8 mouse cellular contexts compared by ENCODE assay signal in genomic region chr15:98897495-98897894, GRCm38 (mm10). TPM values are rescaled to one million over a fixed set of nuclear protein-coding genes. Genes with fewer than 3 reads are reported as not detected.
DNase-seq lines count a peak whose midpoint lies in the region; ATAC-seq and TF ChIP-seq lines count a peak whose summit lies in the region.

No protein-coding gene starts in this region.

- peaks cover 86% of the 10 kb centered on the region for H3K27me3 ChIP-seq in midbrain, embryonic 10.5 days (ENCODE audit: low read depth, poor library complexity, severe bottlenecking)
- H3K27me3 ChIP-seq in midbrain, postnatal 0 days (ENCODE audit: insufficient read depth, low read length) = peaks cover 54% of the 10 kb centered on the region
- peaks cover 65% of the 10 kb centered on the region for H3K27me3 ChIP-seq in heart, embryonic 16.5 days (ENCODE audit: control insufficient read depth, insufficient read depth, low read length)
- peaks cover 69% of the 10 kb centered on the region for H3K27me3 ChIP-seq in limb, embryonic 11.5 days (ENCODE audit: control insufficient read depth, insufficient read depth, low read length)
- peaks cover 82% of the 10 kb centered on the region for H3K27me3 ChIP-seq in neural tube, embryonic 12.5 days (replicated peaks)

- 0 out of 2 replicates have a peak overlapping the region, but pooled peaks have one; percentile 6 for H3K27ac ChIP-seq in midbrain, embryonic 10.5 days (replicated peaks)
- H3K27ac ChIP-seq in midbrain, postnatal 0 days (ENCODE audit: low read depth, low read length) = no peak overlapping the region
- no peak overlapping the region for H3K27ac ChIP-seq in heart, embryonic 16.5 days (ENCODE audit: low read length)
- H3K27ac ChIP-seq in limb, embryonic 11.5 days (replicated peaks; ENCODE audit: low read depth, low read length) = no peak overlapping the region
- no peak overlapping the region for H3K27ac ChIP-seq in neural tube, embryonic 12.5 days

- peaks cover 54% of the 10 kb centered on the region for H3K4me1 ChIP-seq in midbrain, embryonic 10.5 days
- H3K4me1 ChIP-seq in midbrain, postnatal 0 days (ENCODE audit: insufficient read depth, low read length) = peaks cover 25% of the 10 kb centered on the region
- peaks cover 33% of the 10 kb centered on the region for H3K4me1 ChIP-seq in heart, embryonic 16.5 days (ENCODE audit: control insufficient read depth, insufficient read depth, low read length)
- H3K4me1 ChIP-seq in limb, embryonic 11.5 days (ENCODE audit: control insufficient read depth, insufficient read depth, low read length) = peaks cover 25% of the 10 kb centered on the region
- peaks cover 33% of the 10 kb centered on the region for H3K4me1 ChIP-seq in neural tube, embryonic 12.5 days

- TF ChIP-seq CTCF in midbrain, postnatal 0 days (IDR thresholded peaks at IDR 0.05) = no peak

- no peak for ATAC-seq in midbrain, postnatal 0 days (ENCODE audit: low FRiP score)
- 0 out of 2 replicates have a peak, but pooled peaks have one; percentile 20 for ATAC-seq in heart, embryonic 16.5 days (replicated peaks; ENCODE audit: extremely low read depth, insufficient read depth, low FRiP score)
- ATAC-seq in limb, embryonic 11.5 days (ENCODE audit: insufficient number of reproducible peaks, low FRiP score, low TSS enrichment, low read depth) = no peak
- no peak for ATAC-seq in neural tube, embryonic 12.5 days (ENCODE audit: low FRiP score, low read depth)

- 2% methylated on average over 10 of the region's 10 CpGs for WGBS in midbrain, embryonic 10.5 days
- WGBS in midbrain, postnatal 0 days = 8% methylated on average over 10 of the region's 10 CpGs
- 12% methylated on average over 10 of the region's 10 CpGs for WGBS in heart, embryonic 16.5 days
- 0% methylated on average over 10 of the region's 10 CpGs for WGBS in limb, embryonic 11.5 days
- WGBS in neural tube, embryonic 12.5 days = 1% methylated on average over 10 of the region's 10 CpGs

- no peaks in the 10 kb centered on the region for H3K36me3 ChIP-seq in midbrain, embryonic 10.5 days
- H3K36me3 ChIP-seq in midbrain, postnatal 0 days (ENCODE audit: insufficient read depth, low read length) = no peaks in the 10 kb centered on the region; the same call in 1 of the 2 replicates
- no peaks in the 10 kb centered on the region for H3K36me3 ChIP-seq in heart, embryonic 16.5 days (ENCODE audit: control insufficient read depth, insufficient read depth)
- no peaks in the 10 kb centered on the region for H3K36me3 ChIP-seq in limb, embryonic 11.5 days (ENCODE audit: control insufficient read depth, insufficient read depth, low read length)
- 0 out of 2 replicates have a peak, but pooled peaks cover under 1% of the 10 kb centered on the region for H3K36me3 ChIP-seq in neural tube, embryonic 12.5 days

- H3K4me2 ChIP-seq in midbrain, postnatal 0 days (ENCODE audit: low read depth, low read length, poor library complexity, severe bottlenecking) = no peak overlapping the region
- peak overlapping the region; percentile 60 for H3K4me2 ChIP-seq in heart, embryonic 16.5 days (ENCODE audit: low read depth, low read length)
- peak overlapping the region; percentile 38 for H3K4me2 ChIP-seq in limb, embryonic 11.5 days (ENCODE audit: low read depth, severe bottlenecking)
- peak overlapping the region; percentile 43 for H3K4me2 ChIP-seq in neural tube, embryonic 12.5 days (replicated peaks)

- H3K4me3 ChIP-seq in midbrain, embryonic 10.5 days = peak overlapping the region; percentile 42
- no peak overlapping the region; the same call in 1 of the 2 replicates for H3K4me3 ChIP-seq in midbrain, postnatal 0 days (ENCODE audit: low read depth, low read length)
- peak overlapping the region; percentile 41 for H3K4me3 ChIP-seq in heart, embryonic 16.5 days (ENCODE audit: low read length)
- no peak overlapping the region for H3K4me3 ChIP-seq in limb, embryonic 11.5 days (ENCODE audit: low read depth, low read length)
- H3K4me3 ChIP-seq in neural tube, embryonic 12.5 days = no peak overlapping the region

- H3K9ac ChIP-seq in midbrain, postnatal 0 days (replicated peaks; ENCODE audit: low read length, poor library complexity, severe bottlenecking) = no peak overlapping the region
- H3K9ac ChIP-seq in heart, embryonic 16.5 days (ENCODE audit: low read length) = no peak overlapping the region
- H3K9ac ChIP-seq in limb, embryonic 11.5 days (ENCODE audit: low read length) = no peak overlapping the region
- no peak overlapping the region for H3K9ac ChIP-seq in neural tube, embryonic 12.5 days

- no peaks in the 10 kb centered on the region for H3K9me3 ChIP-seq in midbrain, embryonic 10.5 days (replicated peaks)
- no peaks in the 10 kb centered on the region for H3K9me3 ChIP-seq in midbrain, postnatal 0 days (ENCODE audit: low read length)
- H3K9me3 ChIP-seq in heart, embryonic 16.5 days (replicated peaks; ENCODE audit: control insufficient read depth, low read length) = no peaks in the 10 kb centered on the region
- H3K9me3 ChIP-seq in limb, embryonic 11.5 days (ENCODE audit: control insufficient read depth, low read length) = peaks cover 4% of the 10 kb centered on the region; the same call in 1 of the 2 replicates
- H3K9me3 ChIP-seq in neural tube, embryonic 12.5 days = no peaks in the 10 kb centered on the region

- peak; percentile 29 for DNase-seq in midbrain, embryonic 10.5 days (ENCODE audit: low spot score)
- DNase-seq in midbrain, postnatal 0 days (ENCODE audit: low spot score) = no peak
- DNase-seq in limb, embryonic 11.5 days (ENCODE audit: low spot score) = peak; percentile 40
- DNase-seq in layer of hippocampus, adult 9-11 months = no peak
- no peak for DNase-seq in layer of hippocampus, adult 11-12 months (ENCODE audit: low spot score)
- no peak for DNase-seq in layer of hippocampus, postnatal 14 days (ENCODE audit: low spot score in 2 of 2)

RNA-seq across cellular contexts. Expression of gene Dhh, which starts 0.8 kb away (rescaled TPM):
- 0.27 and 0.58 TPM in 2 replicates for polyA plus RNA-seq in midbrain, embryonic 10.5 days (2016; fragmentation: Nextera tagmentation; extraction: Ambion mirVana)
- total RNA-seq in midbrain, postnatal 0 days (2014; rRNA removed) = 0.38 and 0.71 TPM in 2 replicates
- 0.18 and 0.22 TPM in 2 replicates for polyA plus RNA-seq in midbrain, postnatal 0 days (2015; fragmentation: Nextera tagmentation; extraction: Ambion mirVana)
- 2.0 and 2.5 TPM in 2 replicates for polyA plus RNA-seq in heart, embryonic 16.5 days (2015; fragmentation: Nextera tagmentation; extraction: Ambion mirVana)
- 0.15 and 0.23 TPM in 2 replicates for polyA plus RNA-seq in limb, embryonic 11.5 days (2014; fragmentation: Nextera tagmentation; extraction: Ambion mirVana)
- polyA plus RNA-seq in neural tube, embryonic 12.5 days (2016; fragmentation: Nextera tagmentation; extraction: Ambion mirVana) = 1.6 and 1.9 TPM in 2 replicates
- under 1 TPM; 0.31 to 0.35 TPM for total RNA-seq in layer of hippocampus, postnatal 14 days (2021)

RNA-seq across cellular contexts. Expression of gene Rhebl1, which starts 3.2 kb away (rescaled TPM):
- 19.3 and 23.9 TPM in 2 replicates for polyA plus RNA-seq in midbrain, embryonic 10.5 days (2016; fragmentation: Nextera tagmentation; extraction: Ambion mirVana)
- 9.4 and 10.1 TPM in 2 replicates for total RNA-seq in midbrain, postnatal 0 days (2014; rRNA removed)
- polyA plus RNA-seq in midbrain, postnatal 0 days (2015; fragmentation: Nextera tagmentation; extraction: Ambion mirVana) = 30.7 and 31.1 TPM in 2 replicates
- 5.6 and 7.3 TPM in 2 replicates for polyA plus RNA-seq in heart, embryonic 16.5 days (2015; fragmentation: Nextera tagmentation; extraction: Ambion mirVana)
- polyA plus RNA-seq in limb, embryonic 11.5 days (2014; fragmentation: Nextera tagmentation; extraction: Ambion mirVana) = 19.8 and 22.2 TPM in 2 replicates
- polyA plus RNA-seq in neural tube, embryonic 12.5 days (2016; fragmentation: Nextera tagmentation; extraction: Ambion mirVana) = 27.8 and 27.9 TPM in 2 replicates
- 1 to 10 TPM; 8.1 to 9.3 TPM for total RNA-seq in layer of hippocampus, postnatal 14 days (2021)

RNA-seq across cellular contexts. Expression of gene Lmbr1l, which starts 20.5 kb away (rescaled TPM):
- 24.7 and 28.6 TPM in 2 replicates for polyA plus RNA-seq in midbrain, embryonic 10.5 days (2016; fragmentation: Nextera tagmentation; extraction: Ambion mirVana)
- 46.0 and 56.9 TPM in 2 replicates for total RNA-seq in midbrain, postnatal 0 days (2014; rRNA removed)
- polyA plus RNA-seq in midbrain, postnatal 0 days (2015; fragmentation: Nextera tagmentation; extraction: Ambion mirVana) = 19.6 and 21.7 TPM in 2 replicates
- polyA plus RNA-seq in heart, embryonic 16.5 days (2015; fragmentation: Nextera tagmentation; extraction: Ambion mirVana) = 13.3 and 13.9 TPM in 2 replicates
- 5.5 and 6.2 TPM in 2 replicates for polyA plus RNA-seq in limb, embryonic 11.5 days (2014; fragmentation: Nextera tagmentation; extraction: Ambion mirVana)
- 35.9 and 40.0 TPM in 2 replicates for polyA plus RNA-seq in neural tube, embryonic 12.5 days (2016; fragmentation: Nextera tagmentation; extraction: Ambion mirVana)
- total RNA-seq in layer of hippocampus, postnatal 14 days (2021) = 10 to 100 TPM; 13.7 to 17.9 TPM

RNA-seq across cellular contexts. Expression of gene Kmt2d, which starts 26.5 kb away (rescaled TPM):
- polyA plus RNA-seq in midbrain, embryonic 10.5 days (2016; fragmentation: Nextera tagmentation; extraction: Ambion mirVana) = 9.1 and 10.1 TPM in 2 replicates
- total RNA-seq in midbrain, postnatal 0 days (2014; rRNA removed) = 32.2 and 32.5 TPM in 2 replicates
- 5.6 and 7.7 TPM in 2 replicates for polyA plus RNA-seq in midbrain, postnatal 0 days (2015; fragmentation: Nextera tagmentation; extraction: Ambion mirVana)
- polyA plus RNA-seq in heart, embryonic 16.5 days (2015; fragmentation: Nextera tagmentation; extraction: Ambion mirVana) = 8.5 and 8.6 TPM in 2 replicates
- 17.6 and 21.6 TPM in 2 replicates for polyA plus RNA-seq in limb, embryonic 11.5 days (2014; fragmentation: Nextera tagmentation; extraction: Ambion mirVana)
- polyA plus RNA-seq in neural tube, embryonic 12.5 days (2016; fragmentation: Nextera tagmentation; extraction: Ambion mirVana) = 10.4 and 12.3 TPM in 2 replicates
- total RNA-seq in layer of hippocampus, postnatal 14 days (2021) = 10 to 100 TPM; 71.7 to 83.1 TPM

RNA-seq across cellular contexts. Expression of gene Tuba1b, which starts 36.9 kb away (rescaled TPM):
- 2,448 and 2,588 TPM in 2 replicates for polyA plus RNA-seq in midbrain, embryonic 10.5 days (2016; fragmentation: Nextera tagmentation; extraction: Ambion mirVana)
- total RNA-seq in midbrain, postnatal 0 days (2014; rRNA removed) = 2,522 and 3,264 TPM in 2 replicates
- 1,582 and 1,796 TPM in 2 replicates for polyA plus RNA-seq in midbrain, postnatal 0 days (2015; fragmentation: Nextera tagmentation; extraction: Ambion mirVana)
- polyA plus RNA-seq in heart, embryonic 16.5 days (2015; fragmentation: Nextera tagmentation; extraction: Ambion mirVana) = 1,504 and 1,594 TPM in 2 replicates
- 2,238 and 2,358 TPM in 2 replicates for polyA plus RNA-seq in limb, embryonic 11.5 days (2014; fragmentation: Nextera tagmentation; extraction: Ambion mirVana)
- polyA plus RNA-seq in neural tube, embryonic 12.5 days (2016; fragmentation: Nextera tagmentation; extraction: Ambion mirVana) = 1,299 and 1,329 TPM in 2 replicates
- 100 to 1,000 TPM; 661 to 671 TPM for total RNA-seq in layer of hippocampus, postnatal 14 days (2021)

Comparison
In these comparisons a context has a peak if more than half of its experiments do, and no peak if none do; other contexts are left out.
1. DNase-seq: peak in midbrain, embryonic 10.5 days (single experiment) and limb, embryonic 11.5 days (single experiment); none in midbrain, postnatal 0 days (single experiment), layer of hippocampus, adult 9-11 months (single experiment), layer of hippocampus, adult 11-12 months (single experiment) and layer of hippocampus, postnatal 14 days (0 of 2).
2. H3K4me3 ChIP-seq: peak in midbrain, embryonic 10.5 days (single experiment) and heart, embryonic 16.5 days (single experiment); none in midbrain, postnatal 0 days (single experiment), limb, embryonic 11.5 days (single experiment) and neural tube, embryonic 12.5 days (single experiment).